Comparison of ENCODE assay signal across 24 mouse cellular contexts in genomic region chr6:124446459-124446858, GRCm38 (mm10). TPM values are rescaled to one million over a fixed set of nuclear protein-coding genes. Genes with fewer than 3 reads are reported as not detected.
A peak's percentile ranks its signal among the peaks of the same experiment; 100 is the strongest.
DNase-seq lines count a peak whose midpoint lies in the region; ATAC-seq and TF ChIP-seq lines count a peak whose summit lies in the region.
"Had no signal": no experiment of that assay in that cellular context is flagged by ENCODE, and none has a peak within 500 bp of the region (broad histone marks: within the 10 kb centered on the region; RNA-seq: fewer than 3 reads in every experiment).

No protein-coding gene starts in this region.

- no peak overlapping the region for H3K4me3 ChIP-seq in intestine, embryonic 16.5 days (ENCODE audit: low read length)
- H3K4me3 ChIP-seq in intestine, postnatal 0 days (ENCODE audit: low read depth, low read length), result no peak overlapping the region
- H3K4me3 ChIP-seq in midbrain, embryonic 11.5 days (ENCODE audit: low read depth, low read length), result no peak overlapping the region
- H3K4me3 ChIP-seq in midbrain, embryonic 16.5 days (ENCODE audit: low read depth, low read length), result no peak overlapping the region

- no peak for TF ChIP-seq CTCF in intestine, postnatal 0 days (IDR thresholded peaks at IDR 0.05; ENCODE audit: low read depth)

- no peak overlapping the region for H3K9ac ChIP-seq in intestine, embryonic 16.5 days (ENCODE audit: low read depth, low read length)
- no peak overlapping the region for H3K9ac ChIP-seq in intestine, postnatal 0 days (ENCODE audit: low read depth, low read length)
- H3K9ac ChIP-seq in midbrain, embryonic 11.5 days (ENCODE audit: low read length), result no peak overlapping the region
- no peak overlapping the region for H3K9ac ChIP-seq in midbrain, embryonic 16.5 days (ENCODE audit: low read depth, low read length)

- DNase-seq in adrenal gland, adult (ENCODE audit: inconsistent age in 2 of 2, low spot score in 1 of 2), result peak; percentile 59 to 78
- no peak for DNase-seq in adrenal gland, adult 18-20 months (ENCODE audit: low spot score in 2 of 2)
- peak; percentile 65 for DNase-seq in adrenal gland, adult 2 months
- DNase-seq in adrenal gland, postnatal 4 days (ENCODE audit: low spot score in 2 of 2), result no peak
- DNase-seq in midbrain, embryonic 11.5 days (ENCODE audit: low spot score, missing footprints), result peak; percentile 61
- DNase-seq: adrenal gland, adult 8-10 months; adrenal gland, postnatal 10 days; adrenal gland, postnatal 14 days; adrenal gland, postnatal 25 days; B cell, adult 2 months; cerebellum, adult 11 months; cerebellum, adult 11-12 months; cerebellum, adult 18-20 months; cerebellum, adult 2 months; cerebellum, adult 8-10 months; cerebellum, adult 9-10 months had no signal

- no peaks in the 10 kb centered on the region for H3K36me3 ChIP-seq in intestine, embryonic 16.5 days (ENCODE audit: control insufficient read depth, insufficient read depth, low read length)
- H3K36me3 ChIP-seq in intestine, postnatal 0 days (ENCODE audit: control insufficient read depth, insufficient read depth), result no peaks in the 10 kb centered on the region
- no peaks in the 10 kb centered on the region for H3K36me3 ChIP-seq in midbrain, embryonic 11.5 days (ENCODE audit: control insufficient read depth, insufficient read depth, low read length)
- peaks cover 39% of the 10 kb centered on the region for H3K36me3 ChIP-seq in midbrain, embryonic 16.5 days (ENCODE audit: control insufficient read depth, insufficient read depth, low read length)
- H3K36me3 ChIP-seq: G1E had no signal

- no peaks in the 10 kb centered on the region for H3K27me3 ChIP-seq in intestine, embryonic 16.5 days (replicated peaks; ENCODE audit: control insufficient read depth, insufficient read depth, low read length)
- no peaks in the 10 kb centered on the region for H3K27me3 ChIP-seq in intestine, postnatal 0 days (replicated peaks; ENCODE audit: control insufficient read depth, insufficient read depth, low read length)
- no peaks in the 10 kb centered on the region for H3K27me3 ChIP-seq in midbrain, embryonic 11.5 days (ENCODE audit: control insufficient read depth, insufficient read depth, low read length)
- H3K27me3 ChIP-seq in midbrain, embryonic 16.5 days (ENCODE audit: control insufficient read depth, insufficient read depth, low read depth, low read length), result no peaks in the 10 kb centered on the region
- H3K27me3 ChIP-seq: CH12.LX, Patski had no signal

- H3K4me2 ChIP-seq in intestine, embryonic 16.5 days (ENCODE audit: low read depth, low read length), result no peak overlapping the region
- no peak overlapping the region for H3K4me2 ChIP-seq in intestine, postnatal 0 days (replicated peaks; ENCODE audit: low read depth)
- no peak overlapping the region for H3K4me2 ChIP-seq in midbrain, embryonic 11.5 days
- no peak overlapping the region for H3K4me2 ChIP-seq in midbrain, embryonic 16.5 days (ENCODE audit: low read length)

- WGBS in intestine, embryonic 16.5 days, result 95% methylated on average over 9 of the region's 9 CpGs
- 93% methylated on average over 9 of the region's 9 CpGs for WGBS in intestine, postnatal 0 days
- 94% methylated on average over 9 of the region's 9 CpGs for WGBS in midbrain, embryonic 11.5 days
- 98% methylated on average over 9 of the region's 9 CpGs for WGBS in midbrain, embryonic 16.5 days

- H3K9me3 ChIP-seq in intestine, embryonic 16.5 days (ENCODE audit: control insufficient read depth, low read length), result no peaks in the 10 kb centered on the region
- no peaks in the 10 kb centered on the region for H3K9me3 ChIP-seq in intestine, postnatal 0 days (ENCODE audit: control insufficient read depth)
- H3K9me3 ChIP-seq in midbrain, embryonic 11.5 days (ENCODE audit: control insufficient read depth, low read length), result no peaks in the 10 kb centered on the region
- no peaks in the 10 kb centered on the region for H3K9me3 ChIP-seq in midbrain, embryonic 16.5 days (replicated peaks; ENCODE audit: control insufficient read depth, low read length, poor library complexity, severe bottlenecking)
- H3K9me3 ChIP-seq: G1E had no signal

- H3K4me1 ChIP-seq in intestine, embryonic 16.5 days (ENCODE audit: control insufficient read depth, insufficient read depth, low read length), result no peaks in the 10 kb centered on the region
- no peaks in the 10 kb centered on the region for H3K4me1 ChIP-seq in intestine, postnatal 0 days (replicated peaks; ENCODE audit: control insufficient read depth, insufficient read depth, low read length)
- no peaks in the 10 kb centered on the region for H3K4me1 ChIP-seq in midbrain, embryonic 11.5 days (ENCODE audit: control insufficient read depth, insufficient read depth, low read length)
- no peaks in the 10 kb centered on the region for H3K4me1 ChIP-seq in midbrain, embryonic 16.5 days (ENCODE audit: control insufficient read depth, insufficient read depth, low read length)

- no peak overlapping the region for H3K27ac ChIP-seq in intestine, embryonic 16.5 days (ENCODE audit: low read length)
- H3K27ac ChIP-seq in intestine, postnatal 0 days (ENCODE audit: low read depth, low read length), result no peak overlapping the region
- no peak overlapping the region for H3K27ac ChIP-seq in midbrain, embryonic 11.5 days (ENCODE audit: low read depth, low read length)
- no peak overlapping the region for H3K27ac ChIP-seq in midbrain, embryonic 16.5 days (ENCODE audit: low read length)

- peak; percentile 21; the same call in 1 of the 2 replicates for ATAC-seq in intestine, embryonic 16.5 days
- no peak for ATAC-seq in intestine, postnatal 0 days
- ATAC-seq in midbrain, embryonic 11.5 days (ENCODE audit: low FRiP score), result no peak
- no peak for ATAC-seq in midbrain, embryonic 16.5 days
- ATAC-seq: activated CD4-positive, CD25-positive, alpha-beta regulatory T cell, adult 4 months; CD4-positive, CD25-positive, alpha-beta regulatory T cell, adult 4 months; Patski had no signal

RNA-seq across cellular contexts. Expression of gene Clstn3, which starts 18.1 kb away (rescaled TPM):
- 100 to 1,000 TPM; 107 to 199 TPM for total RNA-seq in adrenal gland, adult 18-20 months (2021)
- 100 to 1,000 TPM in 1 of 2 experiments, 10 to 100 TPM in 1; 91.8 to 146 TPM for total RNA-seq in adrenal gland, adult 2 months (2021)
- 62.4 and 91.3 TPM in 2 replicates for polyA plus RNA-seq in adrenal gland, adult 2 months (2012; rRNA removed)
- total RNA-seq in adrenal gland, postnatal 4 days (2021), result 10 to 100 TPM; 33.9 to 35.3 TPM
- polyA plus RNA-seq in intestine, embryonic 16.5 days (2015; fragmentation: Nextera tagmentation; extraction: Ambion mirVana), result 3.5 and 4.1 TPM in 2 replicates
- 2.7 and 3.4 TPM in 2 replicates for polyA plus RNA-seq in intestine, postnatal 0 days (2015; fragmentation: Nextera tagmentation; extraction: Ambion mirVana)
- polyA plus RNA-seq in midbrain, embryonic 11.5 days (2014; fragmentation: Nextera tagmentation; extraction: Ambion mirVana), result 10.3 and 10.5 TPM in 2 replicates
- 151 and 183 TPM in 2 replicates for polyA plus RNA-seq in midbrain, embryonic 16.5 days (2015; fragmentation: Nextera tagmentation; extraction: Ambion mirVana)
- polyA plus RNA-seq: activated CD4-positive, CD25-positive, alpha-beta regulatory T cell, adult 4 months had no signal

RNA-seq across cellular contexts. Expression of gene Pex5, which starts 31.6 kb away (rescaled TPM):
- total RNA-seq in adrenal gland, adult 18-20 months (2021), result 100 to 1,000 TPM; 116 to 119 TPM
- total RNA-seq in adrenal gland, adult 2 months (2021), result 10 to 100 TPM; 71.0 to 99.9 TPM
- polyA plus RNA-seq in adrenal gland, adult 2 months (2012; rRNA removed), result 44.9 and 47.5 TPM in 2 replicates
- total RNA-seq in adrenal gland, postnatal 4 days (2021), result 10 to 100 TPM; 82.1 to 88.3 TPM
- 47.4 and 48.5 TPM in 2 replicates for polyA plus RNA-seq in intestine, embryonic 16.5 days (2015; fragmentation: Nextera tagmentation; extraction: Ambion mirVana)
- polyA plus RNA-seq in intestine, postnatal 0 days (2015; fragmentation: Nextera tagmentation; extraction: Ambion mirVana), result 30.1 and 33.6 TPM in 2 replicates
- 36.4 and 39.6 TPM in 2 replicates for polyA plus RNA-seq in midbrain, embryonic 11.5 days (2014; fragmentation: Nextera tagmentation; extraction: Ambion mirVana)
- 75.5 and 77.7 TPM in 2 replicates for polyA plus RNA-seq in midbrain, embryonic 16.5 days (2015; fragmentation: Nextera tagmentation; extraction: Ambion mirVana)

RNA-seq across cellular contexts. Expression of gene C1rl, which starts 46.5 kb away (rescaled TPM):
- 10 to 100 TPM; 22.7 to 22.8 TPM for total RNA-seq in adrenal gland, adult 18-20 months (2021)
- 10 to 100 TPM; 20.6 to 22.0 TPM for total RNA-seq in adrenal gland, adult 2 months (2021)
- polyA plus RNA-seq in adrenal gland, adult 2 months (2012; rRNA removed), result 11.2 and 13.4 TPM in 2 replicates
- 10 to 100 TPM; 13.2 to 19.9 TPM for total RNA-seq in adrenal gland, postnatal 4 days (2021)
- 3.0 and 3.5 TPM in 2 replicates for polyA plus RNA-seq in intestine, embryonic 16.5 days (2015; fragmentation: Nextera tagmentation; extraction: Ambion mirVana)
- 1.9 TPM in 2 replicates for polyA plus RNA-seq in intestine, postnatal 0 days (2015; fragmentation: Nextera tagmentation; extraction: Ambion mirVana)
- 0.23 and 0.28 TPM in 2 replicates for polyA plus RNA-seq in midbrain, embryonic 11.5 days (2014; fragmentation: Nextera tagmentation; extraction: Ambion mirVana)
- polyA plus RNA-seq in midbrain, embryonic 16.5 days (2015; fragmentation: Nextera tagmentation; extraction: Ambion mirVana), result 0.29 and 0.36 TPM in 2 replicates
- polyA plus RNA-seq: activated CD4-positive, CD25-positive, alpha-beta regulatory T cell, adult 4 months; CD4-positive, CD25-positive, alpha-beta regulatory T cell, adult 4 months had no signal

Comparison
In these comparisons a context has a peak if more than half of its experiments do, and no peak if none do; other contexts are left out.
1. DNase-seq: peak in adrenal gland, adult (2 of 2), adrenal gland, adult 2 months (single experiment) and midbrain, embryonic 11.5 days (single experiment); none in adrenal gland, adult 18-20 months (0 of 2) and adrenal gland, postnatal 4 days (0 of 2).